Mouse (Mus musculus): Measurements from ENCODE around the gene Trpc1.

Gene Trpc1

DNA sequence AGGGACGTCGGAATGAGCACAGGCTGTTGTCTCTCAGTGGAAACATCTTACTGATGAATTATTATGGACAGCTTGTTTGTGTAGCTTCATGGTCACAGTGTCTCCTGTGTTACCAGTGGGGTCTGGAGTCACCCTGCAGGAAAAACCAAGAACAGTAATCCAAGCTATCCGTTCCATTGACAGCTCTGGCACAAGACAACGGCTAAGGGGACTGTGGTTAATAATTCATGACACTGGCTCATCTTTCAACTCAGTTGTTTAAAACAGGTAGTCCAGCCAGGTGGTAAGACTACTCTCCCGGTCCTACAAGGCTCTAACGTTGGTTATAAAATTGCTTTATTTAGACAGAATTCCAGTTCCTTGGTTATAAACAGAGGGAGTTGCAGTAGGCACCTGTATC is 53.6 kb downstream of the Trpc1 start:
- no peak for DNase-seq (ENCODE audit: low spot score)

GRCm38 (mm10) chr9:95695023-95695422 is 55.2 kb downstream of the Trpc1 start:
- peak; percentile 41 for DNase-seq (ENCODE audit: low spot score)

GRCm38 (mm10) chr9:95694526-95694925 is 55.6 kb downstream of the Trpc1 start:
- DNase-seq (ENCODE audit: low spot score): no peak

DNA sequence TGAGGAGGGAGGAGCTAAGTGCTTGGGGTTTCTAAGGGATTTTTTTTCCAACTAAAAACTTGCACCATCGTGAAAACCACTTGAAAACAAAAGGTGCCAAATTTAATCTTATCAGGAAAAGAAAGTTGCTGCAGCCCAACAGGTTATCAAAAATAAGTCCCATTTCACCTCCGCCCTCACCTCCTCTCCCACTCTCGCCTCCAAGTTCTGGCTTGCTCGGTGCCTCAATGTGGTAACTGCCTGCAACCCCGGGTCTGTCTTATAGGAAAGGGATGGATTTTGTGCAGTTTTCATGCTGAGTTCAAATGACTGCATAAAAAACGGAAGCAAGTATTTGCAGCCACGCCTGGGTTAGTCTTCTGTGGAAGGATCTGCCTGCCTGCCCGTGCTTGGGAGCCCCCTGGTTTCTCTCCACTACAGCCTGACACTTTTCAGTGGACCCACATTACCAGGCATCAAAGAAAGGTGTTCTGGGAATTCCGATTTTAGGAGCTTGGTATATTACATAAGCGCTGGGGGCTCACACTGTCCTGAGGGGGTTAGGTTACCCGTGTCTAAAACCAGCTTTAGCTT is 56.6 kb downstream of the Trpc1 start:
- DNase-seq (ENCODE audit: low spot score): no peak

DNA sequence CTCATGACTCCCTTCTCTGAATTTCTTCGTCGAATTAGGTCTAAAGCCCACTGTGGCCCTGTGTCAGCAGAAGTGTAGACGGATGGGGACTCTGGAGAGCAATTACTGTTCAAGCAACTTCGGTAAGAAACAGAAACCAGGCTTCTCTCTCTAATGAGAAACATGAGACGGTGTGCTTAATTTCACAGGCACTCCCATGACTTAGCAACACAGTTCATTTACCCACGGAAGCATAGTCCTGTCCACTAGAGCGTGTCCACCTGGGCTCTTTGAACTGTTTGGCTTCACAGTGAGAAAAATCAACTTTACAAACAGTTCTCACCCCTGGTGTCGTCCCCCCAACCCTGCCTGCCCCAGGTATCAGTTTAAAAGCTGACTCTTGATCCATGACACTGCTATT is 57.4 kb downstream of the Trpc1 start:
- DNase-seq (ENCODE audit: low spot score): no peak

- DNase-seq (ENCODE audit: low spot score): no peak
Observed at GRCm38 (mm10) chr9:95688064-95688463, 62.1 kb downstream of the Trpc1 start.

- DNase-seq (ENCODE audit: low spot score): no peak
Observed at GRCm38 (mm10) chr9:95685660-95686440, 64.3 kb downstream of the Trpc1 start.

GRCm38 (mm10) chr9:95680691-95681090 is 69.5 kb downstream of the Trpc1 start:
- DNase-seq (ENCODE audit: low spot score): no peak

DNA sequence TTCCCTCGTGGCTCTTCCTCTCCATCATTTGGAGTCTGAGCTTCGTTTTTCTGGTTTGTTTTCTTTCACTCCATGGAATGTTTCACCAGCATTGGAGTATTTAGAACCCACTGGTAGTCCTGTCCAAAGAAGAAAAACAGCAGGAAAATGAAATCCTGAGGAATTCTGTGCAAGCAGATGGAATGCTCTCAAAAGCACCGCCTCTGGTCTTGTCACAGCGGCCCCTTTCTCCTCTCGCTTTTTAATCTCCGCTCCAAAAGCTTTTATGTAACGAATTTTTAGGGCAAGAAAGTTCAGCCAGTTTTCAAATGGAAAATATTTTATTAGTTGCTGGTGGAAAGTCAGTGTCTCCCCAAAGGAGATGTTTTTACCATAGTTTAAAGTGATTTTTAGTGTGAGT is 70.2 kb downstream of the Trpc1 start:
- DNase-seq (ENCODE audit: low spot score): no peak

DNA sequence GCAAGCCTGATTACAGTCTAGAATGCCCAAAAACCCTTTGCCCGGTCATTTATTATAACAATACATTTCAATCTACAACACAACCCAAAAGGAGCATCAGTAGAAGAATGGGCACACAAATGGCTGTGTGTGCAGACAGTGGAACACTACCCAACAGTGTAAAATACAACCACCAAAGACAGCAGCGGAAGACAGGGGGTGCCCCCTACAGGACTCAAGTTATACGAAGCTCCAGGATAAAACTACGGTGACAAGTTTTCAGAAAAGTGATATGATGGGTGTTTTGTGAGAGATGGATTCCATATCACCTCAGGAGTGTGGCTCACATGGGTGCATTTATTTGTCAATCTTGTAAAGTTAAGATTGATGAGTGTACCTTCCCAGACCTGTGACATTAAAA is 74.2 kb downstream of the Trpc1 start:
- DNase-seq (ENCODE audit: low spot score): no peak

DNA sequence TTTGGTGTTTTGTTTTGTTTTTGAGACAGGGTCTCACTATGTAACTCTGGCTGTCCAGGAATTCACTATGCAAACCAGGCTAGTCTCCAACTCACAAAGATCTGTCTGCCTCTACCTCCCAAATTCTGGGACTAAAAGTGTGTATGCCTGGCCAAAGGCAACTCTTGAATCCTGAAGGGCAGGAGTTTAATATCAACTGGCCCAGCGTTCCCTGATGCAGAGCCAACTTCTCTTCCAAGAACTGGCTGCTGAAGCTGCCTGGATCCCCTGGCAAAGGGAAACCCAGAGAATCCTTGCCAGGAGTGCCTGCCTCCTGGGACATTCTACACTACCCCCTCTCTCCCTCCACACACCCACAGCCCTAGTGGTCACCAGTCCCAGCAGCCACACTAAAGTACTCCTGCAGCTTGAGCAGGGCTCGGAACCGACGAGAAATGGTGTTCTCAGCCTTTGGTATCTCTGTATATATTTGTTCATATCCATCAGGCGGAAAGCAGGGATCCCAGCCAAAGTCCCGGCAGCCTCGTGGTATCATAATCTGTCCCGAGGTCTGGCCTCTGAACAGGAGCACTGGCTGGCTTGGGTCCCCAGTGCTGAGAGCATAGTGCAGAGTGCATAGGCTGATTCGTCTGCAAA is 75.0 kb downstream of the Trpc1 start:
- peak; percentile 21 for DNase-seq (ENCODE audit: low spot score)

- no peak for DNase-seq (ENCODE audit: low spot score)
Observed at GRCm38 (mm10) chr9:95672760-95673159, 77.4 kb downstream of the Trpc1 start.

- no peak for DNase-seq (ENCODE audit: low spot score)
Observed at GRCm38 (mm10) chr9:95672331-95672730, 77.8 kb downstream of the Trpc1 start.

DNA sequence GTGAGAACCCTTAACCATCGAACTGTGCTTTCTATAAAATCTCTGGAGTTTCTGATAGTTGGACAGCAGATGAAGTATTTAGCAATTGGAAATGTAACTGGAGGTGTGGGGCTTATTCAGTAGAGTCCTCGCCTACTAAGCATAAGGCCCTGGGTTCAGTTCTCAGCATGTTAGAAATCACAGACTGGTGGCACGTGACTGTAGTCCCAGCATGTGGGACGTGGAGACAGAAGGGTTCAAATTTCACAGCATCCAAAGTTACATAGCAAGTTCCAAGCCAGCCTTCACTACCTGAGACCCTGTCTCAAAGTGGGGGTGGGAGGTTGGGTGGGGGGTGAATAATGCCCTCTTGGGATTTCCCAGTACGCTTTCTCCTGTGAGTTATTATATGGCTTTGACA is 81.9 kb downstream of the Trpc1 start:
- no peak for DNase-seq (ENCODE audit: low spot score)

- DNase-seq (ENCODE audit: low spot score): no peak
Observed at GRCm38 (mm10) chr9:95667836-95668235, 82.3 kb downstream of the Trpc1 start.

- DNase-seq (ENCODE audit: low spot score): no peak
Observed at GRCm38 (mm10) chr9:95665835-95666234, 84.3 kb downstream of the Trpc1 start.

- no peak for DNase-seq (ENCODE audit: low spot score)
Observed at GRCm38 (mm10) chr9:95664290-95664989, 85.7 kb downstream of the Trpc1 start.

DNA sequence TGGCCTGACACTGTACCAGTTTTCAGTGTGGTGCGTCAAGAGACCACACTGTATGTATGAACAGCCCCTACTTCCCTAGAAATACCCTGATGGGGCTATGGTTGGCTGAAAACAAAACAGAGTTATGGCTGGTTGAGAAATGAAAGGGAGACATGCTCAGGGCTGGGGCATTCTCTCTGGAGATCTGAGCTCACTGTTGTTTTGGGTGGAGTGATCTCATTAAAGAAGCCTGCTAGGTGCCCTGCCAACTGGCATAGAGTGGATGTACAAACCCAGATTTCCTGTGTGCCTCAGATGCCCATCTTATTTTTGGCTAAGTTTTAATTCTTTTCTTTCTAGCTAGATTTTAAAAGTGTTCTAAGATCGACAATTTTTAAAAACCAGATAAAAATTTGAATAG is 92.2 kb downstream of the Trpc1 start:
- DNase-seq (ENCODE audit: low spot score): no peak

Data from testis, postnatal 14 days (tissue).